Mouse (Mus musculus): Measurements from ENCODE around the gene Nabp1. TPM values are rescaled to one million over a fixed set of nuclear protein-coding genes. Genes with fewer than 3 reads are reported as not detected.

Gene Nabp1
- 3.3 and 4.9 TPM in 2 replicates for polyA plus RNA-seq (2021; fragmentation: Nextera tagmentation)
- long read RNA-seq, experiment 1, full-length matches to known transcripts: 22 of 27 reads
- long read RNA-seq, experiment 1, partial matches to known transcripts: 1 of 27 reads
- long read RNA-seq, experiment 1, other reads (novel, unspliced or antisense): 4 of 27 reads
- long read RNA-seq, experiment 2, partial matches to known transcripts: 0 of 6 reads
- long read RNA-seq, experiment 2, other reads (novel, unspliced or antisense): 1 of 6 reads

DNA sequence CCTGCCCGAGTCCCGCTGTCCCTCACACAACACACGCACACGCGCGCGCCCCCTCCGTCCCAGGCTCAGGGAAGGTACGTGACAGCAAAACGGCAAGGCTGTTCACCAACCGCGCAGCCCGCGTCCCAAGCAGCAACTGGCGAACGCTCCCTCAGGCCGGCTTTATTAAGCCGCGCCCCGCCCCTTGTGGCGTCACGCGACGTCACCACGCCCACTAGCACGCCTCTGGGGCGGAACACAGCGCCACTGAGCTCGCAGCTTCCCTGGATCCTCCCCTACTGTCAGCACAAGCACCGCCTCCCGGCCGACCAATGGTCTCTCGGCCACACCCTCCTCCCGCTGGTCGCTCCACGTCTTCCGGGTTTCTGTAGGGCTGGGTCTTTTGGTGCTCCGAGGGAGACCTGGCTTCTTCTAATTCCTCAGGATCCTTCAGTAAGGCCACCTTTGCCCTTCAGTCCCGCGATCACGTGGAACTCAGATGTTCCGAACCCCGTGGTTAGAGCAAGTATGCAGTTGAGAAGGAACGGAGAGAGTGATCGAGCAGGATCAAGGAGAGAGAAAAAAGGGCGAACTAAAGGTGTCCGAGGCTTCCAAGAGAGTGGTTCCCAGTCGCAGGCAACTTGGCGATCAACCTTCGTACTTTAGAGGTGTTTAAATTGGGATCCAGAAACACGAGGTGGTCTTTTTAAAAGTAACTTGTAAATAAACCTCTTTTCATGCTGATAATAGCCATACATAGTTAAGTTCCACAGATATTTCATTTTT lies at the start of gene Nabp1:
Nabp1 (minus strand) TSS at position 164 of the 765 bp plus-strand sequence.

Other genes with a start within 250 kb of the Nabp1 start
- 5.4 and 7.2 TPM in 2 replicates for gene Cavin2, start 189.3 kb downstream of the Nabp1 start, polyA plus RNA-seq (2021; fragmentation: Nextera tagmentation)

Data from left cerebral cortex, adult 6 months (tissue).